Mouse (Mus musculus): Measurements from ENCODE around the gene Caskin2. TPM values are rescaled to one million over a fixed set of nuclear protein-coding genes. Genes with fewer than 3 reads are reported as not detected.
A peak's percentile ranks its signal among the peaks of the same experiment; 100 is the strongest.
"Not testable (repeated sequence)": the region's sequence is repeated elsewhere in the genome, so short reads cannot be mapped to it uniquely, and the experiment has no call there.

Gene Caskin2
- total RNA-seq, 4 experiments from 2014 or later, result 11.6 to 14.6 (median 12.3) TPM

DNA sequence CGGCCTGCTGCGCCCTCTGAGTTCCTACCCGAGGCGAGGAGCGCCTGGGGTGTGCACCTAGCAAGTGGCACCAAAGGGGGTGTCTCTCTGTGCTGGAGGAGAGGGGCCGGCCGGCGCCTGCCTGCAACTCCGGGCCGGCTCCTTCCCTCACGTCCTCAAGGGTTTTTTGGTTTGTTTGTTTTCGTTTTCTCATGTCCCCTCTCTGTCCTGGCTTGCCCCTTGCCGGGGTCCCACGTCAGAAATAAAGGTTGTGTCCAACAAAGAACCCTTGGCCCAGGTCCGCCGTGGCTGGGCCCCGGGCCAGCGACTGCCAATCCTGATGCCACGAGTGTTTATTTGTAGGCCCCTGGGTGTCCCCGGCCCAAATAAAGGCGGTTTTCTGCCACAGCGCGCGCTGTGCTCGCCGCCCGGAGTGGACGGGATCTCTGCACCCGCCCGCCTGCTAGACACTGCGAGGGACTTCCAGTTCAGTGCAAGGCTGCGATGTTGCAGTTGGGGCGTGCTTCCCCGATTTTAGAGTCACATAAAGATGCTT, 47.8 kb downstream of the Caskin2 start:
- DNase-seq (ENCODE audit: low spot score in 2 of 2), result peak; percentile 38 to 59

DNA sequence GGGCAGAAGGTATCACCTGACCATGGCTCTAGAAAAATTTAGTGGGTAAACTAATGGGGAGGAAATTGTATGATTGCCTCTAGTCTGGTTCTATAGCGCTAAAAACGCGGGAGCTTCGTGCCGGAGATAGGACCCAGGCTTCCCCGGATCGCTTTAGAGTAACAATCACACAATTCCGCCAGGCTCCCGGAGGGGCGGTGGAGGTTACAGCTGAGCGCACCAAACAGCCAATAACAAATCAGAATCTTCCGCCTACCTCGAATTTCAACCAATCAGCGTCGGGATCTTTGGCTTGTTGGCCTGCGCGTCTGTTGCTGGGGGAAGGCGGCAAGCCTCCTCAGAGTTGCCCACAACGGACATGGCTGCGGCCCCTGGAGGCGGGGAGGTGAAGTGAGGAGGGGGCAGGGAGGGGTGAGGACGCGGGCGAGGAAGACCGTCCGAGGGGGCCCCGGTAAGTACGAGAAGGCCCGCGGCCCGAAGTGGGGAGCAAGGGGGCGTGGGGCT, 48.3 kb downstream of the Caskin2 start, which contains the start of gene Tmem94:
TSS of gene Tmem94 (plus strand) at position 331 of the 504 bp plus-strand sequence.
- peak; percentile 94 to 95 for DNase-seq (ENCODE audit: low spot score in 2 of 2)

- no peak for DNase-seq (ENCODE audit: low spot score in 2 of 2)
Observed at GRCm38 (mm10) chr11:115764698-115765097, 48.7 kb downstream of the Caskin2 start.

- DNase-seq (ENCODE audit: low spot score in 2 of 2), result not testable (repeated sequence)
Observed at GRCm38 (mm10) chr11:115762176-115762575, 51.3 kb downstream of the Caskin2 start.

DNA sequence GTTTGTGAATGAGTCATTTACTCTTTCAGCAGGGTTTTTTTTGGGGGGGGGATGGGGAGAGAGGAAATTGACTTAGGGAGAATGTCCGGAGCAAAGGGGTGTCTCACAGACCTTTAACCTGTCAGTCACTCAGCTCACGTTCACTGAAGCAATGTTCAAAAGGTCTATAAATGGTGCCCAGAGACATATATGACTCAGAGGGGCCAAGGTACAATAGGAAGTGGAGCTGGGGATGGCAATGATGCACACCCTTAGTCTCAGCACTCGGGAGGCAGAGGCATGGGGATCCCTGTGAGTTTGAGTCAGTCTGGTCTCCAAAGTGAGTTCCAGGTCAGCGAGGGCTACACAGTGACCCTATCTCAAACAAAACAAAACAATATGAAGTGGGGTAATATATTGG, 60.0 kb downstream of the Caskin2 start:
- DNase-seq (ENCODE audit: low spot score in 2 of 2), result no peak

- no peak for DNase-seq (ENCODE audit: low spot score in 2 of 2)
Observed at GRCm38 (mm10) chr11:115752653-115753052, 60.8 kb downstream of the Caskin2 start.

GRCm38 (mm10) chr11:115751725-115752124, 61.7 kb downstream of the Caskin2 start:
- DNase-seq (ENCODE audit: low spot score in 2 of 2), result no peak

GRCm38 (mm10) chr11:115749834-115750233, 63.6 kb downstream of the Caskin2 start:
- no peak for DNase-seq (ENCODE audit: low spot score in 2 of 2)

Small RNAs within 50 kb of the gene (microRNA-seq; reads per million reads assigned to microRNA genes)
- 5.0 reads per million for gene Mir5621

Other genes with a start within 250 kb of the Caskin2 start
- 10 to 100 TPM; 16.6 to 21.7 (median 20.9) TPM for gene Nup85, start 249.2 kb downstream of the Caskin2 start, total RNA-seq (2022)
- gene Mrps7, start 209.7 kb downstream of the Caskin2 start, total RNA-seq (2022), result 10 to 100 TPM; 73.4 to 84.2 (median 81.8) TPM
- 10 to 100 TPM; 10.3 to 14.5 (median 11.6) TPM for gene Gga3, start 209.6 kb downstream of the Caskin2 start, total RNA-seq (2022)
- 10 to 100 TPM; 34.1 to 43.9 (median 40.3) TPM for gene Mif4gd, start 200.7 kb downstream of the Caskin2 start, total RNA-seq (2022)
- gene Slc25a19, start 185.3 kb downstream of the Caskin2 start, total RNA-seq (2022), result 10 to 100 TPM; 35.7 to 45.7 (median 40.7) TPM
- 10 to 100 TPM; 60.8 to 77.6 (median 67.7) TPM for gene Grb2, start 105.0 kb downstream of the Caskin2 start, total RNA-seq (2022)
- 100 to 1,000 TPM in 3 of 4 experiments, 10 to 100 TPM in 1; 90.5 to 118 (median 104) TPM for gene Tmem94, start 48.2 kb downstream of the Caskin2 start, total RNA-seq (2022)
- 1 to 10 TPM; 4.8 to 7.2 (median 5.7) TPM for gene Tsen54, start 1.1 kb upstream of the Caskin2 start, total RNA-seq (2022)
- 10 to 100 TPM in 2 of 4 experiments, 1 to 10 TPM in 2; 6.6 to 20.8 (median 9.5) TPM for gene Llgl2, start 10.4 kb upstream of the Caskin2 start, total RNA-seq (2022)
- gene Myo15b, start 44.8 kb upstream of the Caskin2 start, total RNA-seq (2022), result not detected
- gene Smim5, start 86.3 kb upstream of the Caskin2 start, total RNA-seq (2022), result under 1 TPM in 3 of 4 experiments, not detected in 1; 0.61 to 0.88 (median 0.72) TPM
- not detected for gene Smim6, start 98.4 kb upstream of the Caskin2 start, total RNA-seq (2022)
- 10 to 100 TPM in 2 of 4 experiments, 1 to 10 TPM in 2; 7.7 to 15.7 (median 9.7) TPM for gene Sap30bp, start 119.6 kb upstream of the Caskin2 start, total RNA-seq (2022)
- 1 to 10 TPM; 5.0 to 9.5 (median 6.5) TPM for gene Recql5, start 119.8 kb upstream of the Caskin2 start, total RNA-seq (2022)
- gene Itgb4, start 161.1 kb upstream of the Caskin2 start, total RNA-seq (2022), result 1 to 10 TPM; 1.5 to 4.4 (median 3.1) TPM
- gene Galk1, start 199.1 kb upstream of the Caskin2 start, total RNA-seq (2022), result 1 to 10 TPM; 1.6 to 3.1 (median 2.7) TPM
- gene H3f3b, start 214.3 kb upstream of the Caskin2 start, total RNA-seq (2022), result 10 to 100 TPM; 45.7 to 88.7 (median 59.5) TPM
- gene Unk, start 216.7 kb upstream of the Caskin2 start, total RNA-seq (2022), result 1 to 10 TPM; 4.3 to 6.8 (median 5.3) TPM

Measured in gastrocnemius, adult 8-10 months (tissue).